Mouse (Mus musculus) heart, postnatal 0 days (tissue): ENCODE measurements around the gene Tcte1.

ENCODE experiments used
- CTCF ChIP-seq: IDR thresholded peaks from 2 replicates; pipeline ENCODE4 v1.5.1; 2016; ENCODE audit warnings: antibody characterized with exemption, control low read depth, low read depth
- EP300 ChIP-seq: IDR thresholded peaks from 2 replicates; pipeline ENCODE4 v1.6.1; 2016; ENCODE audit warnings: antibody characterized with exemption, low read depth

DNA sequence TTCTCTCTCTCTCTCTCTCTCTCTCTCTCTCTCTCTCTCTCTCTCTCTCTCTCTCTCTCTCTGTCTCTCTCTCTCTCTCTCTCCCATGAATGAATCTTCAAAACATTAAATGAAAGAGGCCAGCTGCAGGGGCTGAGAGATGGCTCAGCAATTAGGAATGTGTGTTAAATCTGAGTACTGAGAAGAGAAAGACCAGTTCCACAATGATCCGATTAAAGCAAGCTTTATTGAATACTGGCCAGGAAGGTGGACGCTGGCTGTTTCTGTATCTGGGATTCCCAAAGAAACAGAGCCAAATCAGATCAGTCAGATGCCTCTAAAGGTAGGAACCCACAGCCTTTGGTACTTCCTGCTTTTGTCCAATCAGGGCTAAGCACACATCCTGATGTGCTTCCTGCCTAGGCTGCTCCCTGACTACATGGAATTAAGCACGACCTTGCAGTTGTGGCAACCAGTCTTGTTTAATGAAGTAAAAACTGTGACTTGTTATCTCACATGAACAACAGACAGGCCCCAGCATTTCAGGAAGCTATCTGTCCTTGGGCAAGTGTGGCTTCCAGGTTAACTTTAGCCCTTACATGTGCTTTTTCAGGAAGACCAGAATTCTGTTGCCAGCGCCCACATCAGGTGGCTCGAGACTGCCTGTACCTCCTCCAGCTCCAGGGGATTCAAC is 19.8 kb upstream of the Tcte1 start:
- TF ChIP-seq CTCF (no peak), EP300 (no peak)
